Mouse (Mus musculus): ENCODE data around the gene Ddrgk1. TPM values are rescaled to one million over a fixed set of nuclear protein-coding genes. Genes with fewer than 3 reads are reported as not detected.

Gene Ddrgk1
- polyA plus RNA-seq, 1 experiment = 56.9 TPM

GRCm38 (mm10) chr2:130628424-130628823 lies 36.0 kb downstream of the Ddrgk1 start:
- 51% methylated on average over 3 of the region's 3 CpGs for WGBS
- DNase-seq (ENCODE audit: low read depth, low spot score) = no peak

GRCm38 (mm10) chr2:130618972-130619371 lies 45.5 kb downstream of the Ddrgk1 start:
- 74% methylated on average over 7 of the region's 7 CpGs for WGBS
- DNase-seq (ENCODE audit: low read depth, low spot score) = no peak

- WGBS = 60% methylated on average over 3 of the region's 3 CpGs
- no peak for DNase-seq (ENCODE audit: low read depth, low spot score)
Observed at GRCm38 (mm10) chr2:130613091-130613490, 51.4 kb downstream of the Ddrgk1 start.

Other genes starting within 250 kb of the Ddrgk1 start
- 55.2 and 70.3 TPM in 2 replicates for gene Vps16, start 240.3 kb downstream of the Ddrgk1 start, polyA plus RNA-seq (2012; rRNA removed)
- gene Pced1a, start 240.0 kb downstream of the Ddrgk1 start, polyA plus RNA-seq (2012; rRNA removed) = 11.0 and 12.5 TPM in 2 replicates
- gene Ptpra, start 214.4 kb downstream of the Ddrgk1 start, polyA plus RNA-seq (2012; rRNA removed) = 26.4 and 32.3 TPM in 2 replicates
- gene Mrps26, start 100.9 kb downstream of the Ddrgk1 start, polyA plus RNA-seq (2012; rRNA removed) = 56.6 and 62.0 TPM in 2 replicates
- gene Oxt, start 88.5 kb downstream of the Ddrgk1 start, polyA plus RNA-seq (2012; rRNA removed) = not detected in 2 replicates
- gene Avp, start 82.1 kb downstream of the Ddrgk1 start, polyA plus RNA-seq (2012; rRNA removed) = not detected in 2 replicates
- gene Fastkd5, start 34.6 kb downstream of the Ddrgk1 start, polyA plus RNA-seq (2012; rRNA removed) = 2.6 and 2.9 TPM in 2 replicates
- 5.9 and 6.7 TPM in 2 replicates for gene Ubox5, start 34.6 kb downstream of the Ddrgk1 start, polyA plus RNA-seq (2012; rRNA removed)
- gene Lzts3, start 21.9 kb downstream of the Ddrgk1 start, polyA plus RNA-seq (2012; rRNA removed) = 61.7 and 64.3 TPM in 2 replicates
- 34.3 and 36.7 TPM in 2 replicates for gene Itpa, start 3.0 kb upstream of the Ddrgk1 start, polyA plus RNA-seq (2012; rRNA removed)
- gene Slc4a11, start 32.9 kb upstream of the Ddrgk1 start, polyA plus RNA-seq (2012; rRNA removed) = 0.47 and 1.5 TPM in 2 replicates
- 12.4 and 23.1 TPM in 2 replicates for gene 4930402H24Rik, start 241.7 kb upstream of the Ddrgk1 start, polyA plus RNA-seq (2012; rRNA removed)
- 4.6 and 8.6 TPM in 2 replicates for gene Atrn, start 241.8 kb upstream of the Ddrgk1 start, polyA plus RNA-seq (2012; rRNA removed)